Mouse (Mus musculus) E14TG2a.4 (cell line): Measurements from ENCODE around the gene Rapgef1.

Experiments
- CTCF ChIP-seq: conservative IDR thresholded peaks from 2 replicates; pipeline ENCODE4 v1.5.1; 2014; ENCODE audit warnings: low read length
- NANOG ChIP-seq: IDR thresholded peaks from 2 replicates; pipeline ENCODE4 v1.6.1; 2014; ENCODE audit warnings: borderline replicate concordance, low read length, mixed read lengths
- POU5F1 ChIP-seq: IDR thresholded peaks from 2 replicates; pipeline ENCODE4 v1.6.1; 2014; ENCODE audit warnings: low read length, borderline replicate concordance

- TF ChIP-seq CTCF, result no peak
- TF ChIP-seq POU5F1, result no peak
- no peak for TF ChIP-seq NANOG
Measured at GRCm38 (mm10) chr2:29574187-29574586, 45.3 kb upstream of the Rapgef1 start.
